Mouse (Mus musculus): Measurements from ENCODE around the gene Dhx40. TPM values are rescaled to one million over a fixed set of nuclear protein-coding genes. Genes with fewer than 3 reads are reported as not detected.

Gene Dhx40
- polyA plus RNA-seq, 1 experiment = 12.5 TPM

DNA sequence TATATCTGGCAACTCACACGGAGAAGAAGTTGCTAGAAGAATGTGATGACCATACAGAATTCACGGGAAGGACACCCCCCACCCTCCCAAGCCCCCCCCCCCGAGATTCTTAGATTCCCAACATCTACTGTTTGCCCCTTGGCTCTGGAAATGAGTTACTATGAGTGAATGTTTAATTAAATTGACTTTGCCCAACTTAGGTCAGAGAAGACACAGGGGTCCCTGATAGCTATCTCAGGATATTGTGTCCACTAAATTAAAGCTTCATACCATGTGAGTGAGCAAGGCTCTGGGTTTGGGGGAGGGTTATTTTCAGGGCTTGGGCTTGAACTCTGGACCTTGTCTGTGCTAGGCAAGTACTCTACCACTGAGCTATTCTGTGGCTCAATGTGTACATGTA is 25.6 kb upstream of the Dhx40 start:
- H3K79me2 ChIP-seq (ENCODE audit: control insufficient read depth, insufficient read depth) = no peaks in the 10 kb centered on the region
- no peak overlapping the region for H3K4me2 ChIP-seq (ENCODE audit: low read depth)
- no peaks in the 10 kb centered on the region for H3K36me3 ChIP-seq (ENCODE audit: control insufficient read depth, insufficient read depth)
- TF ChIP-seq SRF (IDR thresholded peaks at IDR 0.05; ENCODE audit: control insufficient read depth, insufficient read length, low read depth) (no peak), CEBPB (IDR thresholded peaks at IDR 0.05; ENCODE audit: insufficient read depth, poor library complexity, severe bottlenecking) (no peak), USF1 (IDR thresholded peaks at IDR 0.05; ENCODE audit: low read depth) (no peak), E2F4 (IDR thresholded peaks at IDR 0.05; ENCODE audit: insufficient read depth) (no peak), REST (IDR thresholded peaks at IDR 0.05; ENCODE audit: insufficient read depth, insufficient read length) (no peak), TCF3 (IDR thresholded peaks at IDR 0.05; ENCODE audit: insufficient read length, low read depth) (no peak), MYOD1 (IDR thresholded peaks at IDR 0.05; ENCODE audit: control insufficient read depth in 1 of 3, insufficient read length in 2 of 3, low read depth in 2 of 3) (no peak), MYOG (IDR thresholded peaks at IDR 0.05; ENCODE audit: control insufficient read depth in 1 of 3, insufficient read depth in 1 of 3, insufficient read length in 2 of 3, low read depth in 2 of 3) (no peak), POLR2AphosphoS2 (IDR thresholded peaks at IDR 0.05; ENCODE audit: insufficient read length, low read depth) (no peak), TCF12 (IDR thresholded peaks at IDR 0.05; ENCODE audit: insufficient read depth, poor library complexity, severe bottlenecking) (no peak), MAX (IDR thresholded peaks at IDR 0.05; ENCODE audit: low read depth) (no peak), POLR2A (IDR thresholded peaks at IDR 0.05; ENCODE audit: insufficient read length, low read depth) (no peak)
- H3ac ChIP-seq (ENCODE audit: control insufficient read depth, insufficient read length) = no peak overlapping the region
- no peaks in the 10 kb centered on the region for H3K27me3 ChIP-seq (ENCODE audit: control insufficient read depth, insufficient read depth, insufficient read length)
- H3K4me3 ChIP-seq = no peak overlapping the region

DNA sequence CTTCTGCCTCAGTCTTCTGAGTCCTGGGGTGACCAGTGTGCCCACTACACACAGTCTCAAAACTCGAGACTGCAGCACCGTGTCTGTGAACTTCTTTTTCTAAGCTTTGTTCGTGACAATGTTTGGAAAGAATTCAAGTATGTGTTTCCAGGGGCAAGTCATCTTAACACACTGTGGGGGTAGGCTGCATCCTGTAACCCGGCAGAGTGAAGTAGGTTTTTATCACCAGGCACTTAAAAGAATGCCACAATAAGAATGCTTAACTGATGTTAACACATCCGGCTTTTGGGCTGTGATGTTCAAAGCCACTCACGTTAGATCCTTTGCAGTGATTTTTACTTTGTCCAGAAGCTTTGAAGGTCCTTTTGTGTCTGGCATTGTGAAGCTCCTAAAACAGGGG is 20.9 kb upstream of the Dhx40 start:
- no peak overlapping the region for H3K4me3 ChIP-seq
- H3K36me3 ChIP-seq (ENCODE audit: control insufficient read depth, insufficient read depth) = no peaks in the 10 kb centered on the region
- no peaks in the 10 kb centered on the region for H3K79me2 ChIP-seq (ENCODE audit: control insufficient read depth, insufficient read depth)
- no peaks in the 10 kb centered on the region for H3K27me3 ChIP-seq (ENCODE audit: control insufficient read depth, insufficient read depth, insufficient read length)
- no peak overlapping the region for H3K4me2 ChIP-seq (ENCODE audit: low read depth)
- no peak overlapping the region for H3ac ChIP-seq (ENCODE audit: control insufficient read depth, insufficient read length)
- TF ChIP-seq E2F4 (IDR thresholded peaks at IDR 0.05; ENCODE audit: insufficient read depth) (no peak), MYOG (IDR thresholded peaks at IDR 0.05; ENCODE audit: control insufficient read depth in 1 of 3, insufficient read depth in 1 of 3, insufficient read length in 2 of 3, low read depth in 2 of 3) (no peak), MYOD1 (IDR thresholded peaks at IDR 0.05; ENCODE audit: control insufficient read depth in 1 of 3, insufficient read length in 2 of 3, low read depth in 2 of 3) (no peak), POLR2A (IDR thresholded peaks at IDR 0.05; ENCODE audit: insufficient read length, low read depth) (no peak), TCF3 (IDR thresholded peaks at IDR 0.05; ENCODE audit: insufficient read length, low read depth) (no peak), POLR2AphosphoS2 (IDR thresholded peaks at IDR 0.05; ENCODE audit: insufficient read length, low read depth) (no peak), USF1 (IDR thresholded peaks at IDR 0.05; ENCODE audit: low read depth) (no peak), MAX (IDR thresholded peaks at IDR 0.05; ENCODE audit: low read depth) (no peak), CEBPB (IDR thresholded peaks at IDR 0.05; ENCODE audit: insufficient read depth, poor library complexity, severe bottlenecking) (no peak), TCF12 (IDR thresholded peaks at IDR 0.05; ENCODE audit: insufficient read depth, poor library complexity, severe bottlenecking) (no peak), REST (IDR thresholded peaks at IDR 0.05; ENCODE audit: insufficient read depth, insufficient read length) (no peak)

DNA sequence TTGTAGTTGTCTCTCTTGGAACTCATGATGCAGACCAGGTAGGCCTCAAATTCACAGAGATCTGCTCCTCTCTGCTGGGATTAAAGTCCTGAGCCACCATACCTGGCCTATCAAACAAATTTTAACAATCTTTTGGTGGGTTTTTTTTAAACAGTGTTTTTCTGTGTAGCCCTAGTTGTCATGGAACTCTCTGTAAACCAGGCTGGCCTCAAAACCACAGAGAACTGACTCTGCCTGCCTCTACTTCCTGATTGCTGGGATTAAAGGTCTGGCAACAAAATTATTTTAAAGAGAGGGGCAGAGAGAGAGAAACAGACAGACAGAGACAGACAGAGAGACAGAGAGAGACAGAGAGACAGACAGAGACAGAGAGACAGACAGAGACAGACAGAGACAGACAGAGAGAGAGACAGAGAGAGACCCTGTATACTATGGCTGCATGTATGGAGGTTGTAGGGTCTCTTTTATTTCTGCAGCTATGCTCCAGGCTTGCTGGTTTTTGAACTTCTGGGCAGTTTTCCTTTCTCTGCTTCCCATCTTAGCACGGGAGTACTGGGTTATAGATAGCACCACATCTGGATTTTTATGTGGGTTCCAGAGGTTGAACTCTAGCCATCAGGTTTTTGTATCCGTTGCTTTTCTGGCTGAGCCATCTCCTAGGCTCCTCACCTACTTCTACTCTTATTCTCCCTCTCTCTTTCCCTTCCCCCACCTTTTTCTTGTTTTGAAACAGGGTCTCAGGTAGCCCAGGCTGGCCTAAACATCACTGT is 20.1 kb upstream of the Dhx40 start:
- no peak overlapping the region for H3K4me3 ChIP-seq
- H3ac ChIP-seq (ENCODE audit: control insufficient read depth, insufficient read length) = no peak overlapping the region
- H3K4me2 ChIP-seq (ENCODE audit: low read depth) = no peak overlapping the region
- no peaks in the 10 kb centered on the region for H3K79me2 ChIP-seq (ENCODE audit: control insufficient read depth, insufficient read depth)
- TF ChIP-seq REST (IDR thresholded peaks at IDR 0.05; ENCODE audit: insufficient read depth, insufficient read length) = no peak
- TF ChIP-seq MYOG (IDR thresholded peaks at IDR 0.05; ENCODE audit: control insufficient read depth in 1 of 3, insufficient read depth in 1 of 3, insufficient read length in 2 of 3, low read depth in 2 of 3) = no peak
- no peak for TF ChIP-seq MAX (IDR thresholded peaks at IDR 0.05; ENCODE audit: low read depth)
- TF ChIP-seq SRF (IDR thresholded peaks at IDR 0.05; ENCODE audit: control insufficient read depth, insufficient read length, low read depth) = no peak
- TF ChIP-seq POLR2AphosphoS2 (IDR thresholded peaks at IDR 0.05; ENCODE audit: insufficient read length, low read depth) = no peak
- no peak for TF ChIP-seq TCF12 (IDR thresholded peaks at IDR 0.05; ENCODE audit: insufficient read depth, poor library complexity, severe bottlenecking)
- TF ChIP-seq POLR2A (IDR thresholded peaks at IDR 0.05; ENCODE audit: insufficient read length, low read depth) = no peak
- no peak for TF ChIP-seq TCF3 (IDR thresholded peaks at IDR 0.05; ENCODE audit: insufficient read length, low read depth)
- no peak for TF ChIP-seq E2F4 (IDR thresholded peaks at IDR 0.05; ENCODE audit: insufficient read depth)
- no peak for TF ChIP-seq CEBPB (IDR thresholded peaks at IDR 0.05; ENCODE audit: insufficient read depth, poor library complexity, severe bottlenecking)
- TF ChIP-seq USF1 (IDR thresholded peaks at IDR 0.05; ENCODE audit: low read depth) = no peak
- TF ChIP-seq MYOD1 (IDR thresholded peaks at IDR 0.05; ENCODE audit: control insufficient read depth in 1 of 3, insufficient read length in 2 of 3, low read depth in 2 of 3) = no peak
- no peaks in the 10 kb centered on the region for H3K36me3 ChIP-seq (ENCODE audit: control insufficient read depth, insufficient read depth)
- H3K27me3 ChIP-seq (ENCODE audit: control insufficient read depth, insufficient read depth, insufficient read length) = no peaks in the 10 kb centered on the region

DNA sequence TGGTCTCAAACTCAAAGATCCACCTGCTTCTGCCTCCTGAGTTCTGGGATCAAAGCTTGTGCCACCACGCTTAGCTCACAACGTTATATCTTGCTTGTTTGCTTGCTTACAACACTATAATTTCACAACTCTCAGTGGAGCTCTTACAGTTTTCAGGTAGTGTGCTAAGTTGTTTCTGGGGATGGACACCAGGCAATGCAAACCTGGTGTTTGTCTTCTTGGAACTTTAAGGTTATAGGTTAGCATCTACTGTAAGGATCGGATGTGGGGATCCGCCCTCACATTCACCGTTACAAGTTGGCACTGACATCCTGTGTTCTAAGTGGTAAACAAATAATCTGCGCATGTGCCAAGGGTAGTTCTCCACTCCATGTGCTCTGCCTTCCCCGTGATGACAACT is 16.9 kb upstream of the Dhx40 start:
- Histone ChIP-seq H3K27me3 (ENCODE audit: control insufficient read depth, insufficient read depth, insufficient read length) (peaks cover 2% of the 10 kb centered on the region), H3ac (ENCODE audit: control insufficient read depth, insufficient read length) (no peak overlapping the region), H3K36me3 (ENCODE audit: control insufficient read depth, insufficient read depth) (no peaks in the 10 kb centered on the region), H3K79me2 (ENCODE audit: control insufficient read depth, insufficient read depth) (no peaks in the 10 kb centered on the region), H3K4me2 (ENCODE audit: low read depth) (no peak overlapping the region), H3K4me3 (no peak overlapping the region)
- TF ChIP-seq TCF12 (IDR thresholded peaks at IDR 0.05; ENCODE audit: insufficient read depth, poor library complexity, severe bottlenecking) = no peak
- TF ChIP-seq POLR2AphosphoS2 (IDR thresholded peaks at IDR 0.05; ENCODE audit: insufficient read length, low read depth) = no peak
- no peak for TF ChIP-seq CEBPB (IDR thresholded peaks at IDR 0.05; ENCODE audit: insufficient read depth, poor library complexity, severe bottlenecking)
- no peak for TF ChIP-seq POLR2A (IDR thresholded peaks at IDR 0.05; ENCODE audit: insufficient read length, low read depth)
- TF ChIP-seq MYOD1 (IDR thresholded peaks at IDR 0.05; ENCODE audit: control insufficient read depth in 1 of 3, insufficient read length in 2 of 3, low read depth in 2 of 3) = no peak
- TF ChIP-seq MAX (IDR thresholded peaks at IDR 0.05; ENCODE audit: low read depth) = no peak
- TF ChIP-seq TCF3 (IDR thresholded peaks at IDR 0.05; ENCODE audit: insufficient read length, low read depth) = no peak
- TF ChIP-seq REST (IDR thresholded peaks at IDR 0.05; ENCODE audit: insufficient read depth, insufficient read length) = no peak
- TF ChIP-seq E2F4 (IDR thresholded peaks at IDR 0.05; ENCODE audit: insufficient read depth) = no peak
- no peak for TF ChIP-seq USF1 (IDR thresholded peaks at IDR 0.05; ENCODE audit: low read depth)
- no peak for TF ChIP-seq MYOG (IDR thresholded peaks at IDR 0.05; ENCODE audit: control insufficient read depth in 1 of 3, insufficient read depth in 1 of 3, insufficient read length in 2 of 3, low read depth in 2 of 3)
- TF ChIP-seq SRF (IDR thresholded peaks at IDR 0.05; ENCODE audit: control insufficient read depth, insufficient read length, low read depth) = no peak
